Mouse (Mus musculus) kidney, adult 2 months (tissue): ENCODE measurements at regions not wholly inside any gene's neighbourhood (a gene's known extent, or its start where the extent isn't known, plus 50 kb on each side); places are given as distances from the start of the nearest gene placed in this dataset.

ENCODE experiments used
- CTCF ChIP-seq: fragments of 200-500 bp; conservative IDR thresholded peaks from 2 replicates; pipeline ENCODE4 v1.5.1; 2011; ENCODE audit warnings: low read depth, mild to moderate bottlenecking, control low read depth, low read length, moderate library complexity, mixed read lengths; ENCODE audit not compliant: insufficient read depth, insufficient read length
- POLR2A ChIP-seq: fragments of 200-500 bp; IDR thresholded peaks from one replicate; pipeline ENCODE4 v1.6.1; 2011; ENCODE audit warnings: low read depth, low read length, control low read depth

DNA sequence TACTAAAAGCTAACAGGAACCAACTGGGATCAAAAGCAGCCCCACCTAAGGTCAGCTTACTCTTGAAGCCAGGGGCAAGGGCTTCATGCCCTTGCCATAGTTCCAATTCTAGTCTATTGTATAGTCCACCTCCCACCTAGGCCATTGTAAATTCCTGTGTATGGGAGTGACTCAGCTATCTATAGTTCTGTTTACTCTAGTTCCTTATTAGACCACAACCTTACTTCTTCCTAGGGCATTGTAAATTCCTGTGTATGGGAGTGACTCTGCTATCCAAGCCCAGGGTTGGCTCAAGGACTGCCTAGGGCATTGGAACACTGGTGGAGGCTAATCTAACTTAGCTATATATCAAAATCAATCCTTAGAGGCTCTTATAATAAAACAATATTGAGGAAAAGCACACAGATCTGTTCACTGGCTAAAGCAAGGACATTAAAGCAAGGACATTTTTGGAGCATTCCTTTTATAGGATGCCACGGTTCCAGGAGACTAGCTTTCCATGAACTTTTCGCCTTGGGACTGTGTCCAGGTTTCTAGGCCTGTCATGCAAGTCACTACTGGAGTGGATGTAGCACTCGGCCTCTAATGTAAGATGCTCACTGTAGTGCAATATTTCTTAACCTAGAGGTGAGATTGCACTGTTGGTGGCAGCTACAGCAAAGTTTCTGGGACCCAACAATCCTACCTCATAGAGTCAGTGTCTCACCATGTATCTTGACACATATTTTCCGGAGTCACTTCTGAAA is 154.8 kb upstream of the 1700015G11Rik start:
- TF ChIP-seq POLR2A (no peak), CTCF (no peak)
